Mouse (Mus musculus): ENCODE results near the gene Nmnat2. TPM values are rescaled to one million over a fixed set of nuclear protein-coding genes. Genes with fewer than 3 reads are reported as not detected.

The Nmnat2 gene
- polyA plus RNA-seq, 1 experiment from 2014 or later: 0.58 TPM

- H3K36me3 ChIP-seq (ENCODE audit: insufficient read depth, low read length): no peaks in the 10 kb centered on the region
- H3K27ac ChIP-seq: no peak overlapping the region
- TF ChIP-seq CTCF (IDR thresholded peaks at IDR 0.05; ENCODE audit: low read depth): no peak
- no peak for DNase-seq (ENCODE audit: low spot score)
- H3K27me3 ChIP-seq (ENCODE audit: insufficient read depth, low read length): no peaks in the 10 kb centered on the region
- no peak overlapping the region for H3K4me2 ChIP-seq (ENCODE audit: low read length)
- WGBS: 94% methylated on average over 6 of the region's 6 CpGs
- ATAC-seq (replicated peaks; ENCODE audit: low FRiP score, low read depth): no peak
- peaks cover 9% of the 10 kb centered on the region for H3K4me1 ChIP-seq (replicated peaks; ENCODE audit: insufficient read depth, low read length)
- H3K4me3 ChIP-seq (replicated peaks; ENCODE audit: low read depth, low read length): no peak overlapping the region
- H3K9ac ChIP-seq (ENCODE audit: low read depth, low read length): no peak overlapping the region
- no peaks in the 10 kb centered on the region for H3K9me3 ChIP-seq (replicated peaks; ENCODE audit: low read length)
Observed at GRCm38 (mm10) chr1:153011544-153011943, 56.8 kb downstream of the Nmnat2 start.

- 76% methylated on average over 2 of the region's 2 CpGs for WGBS
- no peak for TF ChIP-seq CTCF (IDR thresholded peaks at IDR 0.05; ENCODE audit: low read depth)
- H3K9ac ChIP-seq (ENCODE audit: low read depth, low read length): no peak overlapping the region
- no peak overlapping the region for H3K4me3 ChIP-seq (replicated peaks; ENCODE audit: low read depth, low read length)
- H3K9me3 ChIP-seq (replicated peaks; ENCODE audit: low read length): no peaks in the 10 kb centered on the region
- DNase-seq (ENCODE audit: low spot score) (no peak), ATAC-seq (replicated peaks; ENCODE audit: low FRiP score, low read depth) (no peak)
- no peak overlapping the region for H3K4me2 ChIP-seq (ENCODE audit: low read length)
- H3K27me3 ChIP-seq (ENCODE audit: insufficient read depth, low read length): no peaks in the 10 kb centered on the region
- no peaks in the 10 kb centered on the region for H3K36me3 ChIP-seq (ENCODE audit: insufficient read depth, low read length)
- peaks cover 9% of the 10 kb centered on the region for H3K4me1 ChIP-seq (replicated peaks; ENCODE audit: insufficient read depth, low read length)
- H3K27ac ChIP-seq: no peak overlapping the region
Observed at GRCm38 (mm10) chr1:153013541-153014288, 58.9 kb downstream of the Nmnat2 start.

GRCm38 (mm10) chr1:153014431-153015186 is 59.8 kb downstream of the Nmnat2 start:
- H3K4me1 ChIP-seq (replicated peaks; ENCODE audit: insufficient read depth, low read length): peaks cover 9% of the 10 kb centered on the region
- no peak; the same call in 1 of the 2 replicates for ATAC-seq (replicated peaks; ENCODE audit: low FRiP score, low read depth)
- peak overlapping the region; percentile 36 for H3K27ac ChIP-seq
- no peak overlapping the region for H3K4me2 ChIP-seq (ENCODE audit: low read length)
- H3K9ac ChIP-seq (ENCODE audit: low read depth, low read length): no peak overlapping the region
- no peaks in the 10 kb centered on the region for H3K36me3 ChIP-seq (ENCODE audit: insufficient read depth, low read length)
- no peaks in the 10 kb centered on the region for H3K27me3 ChIP-seq (ENCODE audit: insufficient read depth, low read length)
- no peaks in the 10 kb centered on the region for H3K9me3 ChIP-seq (replicated peaks; ENCODE audit: low read length)
- peak; percentile 64 for DNase-seq (ENCODE audit: low spot score)
- no peak overlapping the region for H3K4me3 ChIP-seq (replicated peaks; ENCODE audit: low read depth, low read length)
- TF ChIP-seq CTCF (IDR thresholded peaks at IDR 0.05; ENCODE audit: low read depth): no peak
- 14% methylated on average over 14 of the region's 14 CpGs for WGBS

GRCm38 (mm10) chr1:153016465-153017163 is 61.8 kb downstream of the Nmnat2 start:
- Histone ChIP-seq H3K9me3 (replicated peaks; ENCODE audit: low read length) (no peaks in the 10 kb centered on the region), H3K27ac (no peak overlapping the region), H3K4me3 (replicated peaks; ENCODE audit: low read depth, low read length) (no peak overlapping the region), H3K36me3 (ENCODE audit: insufficient read depth, low read length) (no peaks in the 10 kb centered on the region), H3K4me1 (replicated peaks; ENCODE audit: insufficient read depth, low read length) (peaks cover 9% of the 10 kb centered on the region), H3K9ac (ENCODE audit: low read depth, low read length) (no peak overlapping the region), H3K27me3 (ENCODE audit: insufficient read depth, low read length) (no peaks in the 10 kb centered on the region), H3K4me2 (ENCODE audit: low read length) (no peak overlapping the region)
- DNase-seq (ENCODE audit: low spot score) (peak; percentile 28), ATAC-seq (replicated peaks; ENCODE audit: low FRiP score, low read depth) (no peak)
- no peak for TF ChIP-seq CTCF (IDR thresholded peaks at IDR 0.05; ENCODE audit: low read depth)
- 53% methylated on average over 11 of the region's 11 CpGs for WGBS

GRCm38 (mm10) chr1:153019128-153019527 is 64.3 kb downstream of the Nmnat2 start:
- Histone ChIP-seq H3K4me1 (replicated peaks; ENCODE audit: insufficient read depth, low read length) (peaks cover 8% of the 10 kb centered on the region), H3K36me3 (ENCODE audit: insufficient read depth, low read length) (no peaks in the 10 kb centered on the region), H3K9ac (ENCODE audit: low read depth, low read length) (no peak overlapping the region), H3K4me3 (replicated peaks; ENCODE audit: low read depth, low read length) (no peak overlapping the region), H3K4me2 (ENCODE audit: low read length) (no peak overlapping the region), H3K27me3 (ENCODE audit: insufficient read depth, low read length) (no peaks in the 10 kb centered on the region), H3K9me3 (replicated peaks; ENCODE audit: low read length) (no peaks in the 10 kb centered on the region), H3K27ac (no peak overlapping the region)
- WGBS: 100% methylated on average over 1 of the region's 1 CpGs
- no peak for TF ChIP-seq CTCF (IDR thresholded peaks at IDR 0.05; ENCODE audit: low read depth)
- DNase-seq (ENCODE audit: low spot score) (no peak), ATAC-seq (replicated peaks; ENCODE audit: low FRiP score, low read depth) (no peak)

GRCm38 (mm10) chr1:153019623-153020022 is 64.8 kb downstream of the Nmnat2 start:
- H3K9ac ChIP-seq (ENCODE audit: low read depth, low read length): no peak overlapping the region
- no peak overlapping the region for H3K4me2 ChIP-seq (ENCODE audit: low read length)
- ATAC-seq (replicated peaks; ENCODE audit: low FRiP score, low read depth) (no peak), DNase-seq (ENCODE audit: low spot score) (no peak)
- WGBS: 66% methylated on average over 3 of the region's 3 CpGs
- H3K27ac ChIP-seq: no peak overlapping the region
- peaks cover 3% of the 10 kb centered on the region for H3K4me1 ChIP-seq (replicated peaks; ENCODE audit: insufficient read depth, low read length)
- TF ChIP-seq CTCF (IDR thresholded peaks at IDR 0.05; ENCODE audit: low read depth): no peak
- H3K9me3 ChIP-seq (replicated peaks; ENCODE audit: low read length): no peaks in the 10 kb centered on the region
- H3K36me3 ChIP-seq (ENCODE audit: insufficient read depth, low read length): no peaks in the 10 kb centered on the region
- H3K27me3 ChIP-seq (ENCODE audit: insufficient read depth, low read length): no peaks in the 10 kb centered on the region
- H3K4me3 ChIP-seq (replicated peaks; ENCODE audit: low read depth, low read length): no peak overlapping the region
